Mouse (Mus musculus): ENCODE data around the gene Dop1b. TPM values are rescaled to one million over a fixed set of nuclear protein-coding genes. Genes with fewer than 3 reads are reported as not detected.

The Dop1b gene
- polyA plus RNA-seq, 1 experiment from 2014 or later, result 12.8 TPM

DNA sequence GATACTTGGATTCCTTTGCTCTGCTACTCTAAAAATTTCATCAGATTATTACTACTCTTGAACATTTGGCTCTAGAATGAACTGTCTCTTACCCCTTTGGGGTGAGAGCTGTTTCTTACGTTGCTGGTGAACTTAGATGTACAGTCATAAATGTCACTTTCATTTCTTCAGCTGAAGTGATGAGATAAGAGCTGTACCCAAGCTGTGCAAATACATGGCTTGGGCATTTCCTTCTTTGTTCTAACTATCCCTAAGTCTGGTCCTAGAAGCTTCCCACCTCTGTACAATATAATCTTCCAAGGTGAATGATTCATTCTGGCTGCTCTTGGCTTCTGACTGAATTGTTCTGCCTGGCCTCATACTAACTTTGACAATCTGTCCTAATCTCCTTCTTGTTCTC is 127.3 kb downstream of the Dop1b start:
- no peaks in the 10 kb centered on the region for H3K9me3 ChIP-seq (replicated peaks)
- no peak overlapping the region for H3K9ac ChIP-seq
- no peaks in the 10 kb centered on the region for H3K27me3 ChIP-seq (replicated peaks)
- WGBS (ENCODE audit: insufficient replicate concordance), result 81% methylated on average over 1 of the region's 1 CpGs
- H3K4me3 ChIP-seq, result no peak overlapping the region
- peaks cover 40% of the 10 kb centered on the region for H3K4me1 ChIP-seq
- no peak for ATAC-seq
- peaks cover 47% of the 10 kb centered on the region for H3K36me3 ChIP-seq
- H3K27ac ChIP-seq, result no peak overlapping the region
- H3K4me2 ChIP-seq, result no peak overlapping the region

- WGBS (ENCODE audit: insufficient replicate concordance), result 88% methylated on average over 3 of the region's 3 CpGs
- no peaks in the 10 kb centered on the region for H3K4me1 ChIP-seq
- no peaks in the 10 kb centered on the region for H3K9me3 ChIP-seq (replicated peaks)
- peaks cover 98% of the 10 kb centered on the region for H3K36me3 ChIP-seq
- no peaks in the 10 kb centered on the region for H3K27me3 ChIP-seq (replicated peaks)
- H3K27ac ChIP-seq, result no peak overlapping the region
- H3K4me3 ChIP-seq, result no peak overlapping the region
- ATAC-seq, result no peak
- no peak overlapping the region for H3K4me2 ChIP-seq
- no peak overlapping the region for H3K9ac ChIP-seq
These were observed 138.8 kb downstream of the Dop1b start for GRCm38 (mm10) chr16:93850527-93850926.

- H3K27ac ChIP-seq, result no peak overlapping the region
- no peaks in the 10 kb centered on the region for H3K4me1 ChIP-seq
- ATAC-seq, result no peak
- H3K27me3 ChIP-seq (replicated peaks), result no peaks in the 10 kb centered on the region
- H3K9me3 ChIP-seq (replicated peaks), result no peaks in the 10 kb centered on the region
- peaks cover 92% of the 10 kb centered on the region for H3K36me3 ChIP-seq
- no peak overlapping the region for H3K4me3 ChIP-seq
- no peak overlapping the region for H3K4me2 ChIP-seq
- 82% methylated on average over 4 of the region's 4 CpGs for WGBS (ENCODE audit: insufficient replicate concordance)
- no peak overlapping the region for H3K9ac ChIP-seq
These were observed 148.3 kb downstream of the Dop1b start for GRCm38 (mm10) chr16:93859967-93860366.

Other genes with a start within 250 kb of the Dop1b start
- 6.5 and 7.6 TPM in 2 replicates for gene Setd4, start 107.8 kb upstream of the Dop1b start, polyA plus RNA-seq (2016; fragmentation: Nextera tagmentation; extraction: Ambion mirVana)
- 24.1 and 28.0 TPM in 2 replicates for gene Cbr1, start 106.1 kb upstream of the Dop1b start, polyA plus RNA-seq (2016; fragmentation: Nextera tagmentation; extraction: Ambion mirVana)
- not detected in 2 replicates for gene Gm5678, start 83.8 kb upstream of the Dop1b start, polyA plus RNA-seq (2016; fragmentation: Nextera tagmentation; extraction: Ambion mirVana)
- gene Cbr3, start 28.7 kb upstream of the Dop1b start, polyA plus RNA-seq (2016; fragmentation: Nextera tagmentation; extraction: Ambion mirVana), result 0.11 and 0.37 TPM in 2 replicates
- gene Morc3, start 120.2 kb downstream of the Dop1b start, polyA plus RNA-seq (2016; fragmentation: Nextera tagmentation; extraction: Ambion mirVana), result 22.6 and 26.3 TPM in 2 replicates
- gene Chaf1b, start 172.0 kb downstream of the Dop1b start, polyA plus RNA-seq (2016; fragmentation: Nextera tagmentation; extraction: Ambion mirVana), result 66.9 and 71.2 TPM in 2 replicates